In genomic region chr4:30789976-30790657, GRCm38 (mm10) we compare ENCODE assay signal across 17 mouse cellular contexts.
DNase-seq lines count a peak whose midpoint lies in the region; ATAC-seq and TF ChIP-seq lines count a peak whose summit lies in the region.
"Had no signal": no experiment of that assay in that cellular context is flagged by ENCODE, and none has a peak within 500 bp of the region (broad histone marks: within the 10 kb centered on the region; RNA-seq: fewer than 3 reads in every experiment).

No protein-coding gene starts in this region.

- peak; percentile 6 to 22 for DNase-seq in cerebellum, postnatal 14 days
- DNase-seq in cerebellum, adult 11-12 months, result no peak
- no peak for DNase-seq in midbrain, embryonic 10.5 days (ENCODE audit: low spot score)
- DNase-seq in midbrain, postnatal 0 days (ENCODE audit: low spot score), result no peak
- DNase-seq in limb, embryonic 10.5 days (ENCODE audit: low spot score), result no peak
- DNase-seq in kidney, adult 8-10 months, result no peak
- DNase-seq: cerebellum, postnatal 36 days; gastrocnemius, postnatal 14 days; kidney, adult 9 months; kidney, postnatal 4 days; lung, postnatal 14 days; right cerebral cortex, postnatal 4 days had no signal

- ATAC-seq in midbrain, postnatal 0 days (ENCODE audit: low FRiP score), result no peak; the same call in 1 of the 2 replicates
- ATAC-seq in forebrain, embryonic 16.5 days, result peak; percentile 45; the same call in 1 of the 2 replicates
- peak; percentile 89 for ATAC-seq in midbrain, embryonic 16.5 days
- ATAC-seq: inflammation-experienced regulatory T-cells, adult 6 months had no signal

- no peaks in the 10 kb centered on the region for H3K9me3 ChIP-seq in midbrain, embryonic 10.5 days (replicated peaks)
- no peaks in the 10 kb centered on the region for H3K9me3 ChIP-seq in midbrain, postnatal 0 days (ENCODE audit: low read length)
- H3K9me3 ChIP-seq in forebrain, embryonic 16.5 days (ENCODE audit: control insufficient read depth, low read length), result no peaks in the 10 kb centered on the region
- no peaks in the 10 kb centered on the region for H3K9me3 ChIP-seq in midbrain, embryonic 16.5 days (replicated peaks; ENCODE audit: control insufficient read depth, low read length, poor library complexity, severe bottlenecking)
- H3K9me3 ChIP-seq in limb, embryonic 10.5 days (replicated peaks), result no peaks in the 10 kb centered on the region
- H3K9me3 ChIP-seq: embryonic facial prominence, embryonic 15.5 days; limb, embryonic 15.5 days had no signal

- no peak for TF ChIP-seq CTCF in midbrain, postnatal 0 days (IDR thresholded peaks at IDR 0.05)

- WGBS in midbrain, embryonic 10.5 days, result 42% methylated on average over 5 of the region's 5 CpGs
- WGBS in midbrain, postnatal 0 days, result 17% methylated on average over 5 of the region's 5 CpGs
- WGBS in forebrain, embryonic 16.5 days, result 24% methylated on average over 5 of the region's 5 CpGs
- WGBS in midbrain, embryonic 16.5 days, result 11% methylated on average over 5 of the region's 5 CpGs
- WGBS in limb, embryonic 10.5 days, result 14% methylated on average over 5 of the region's 5 CpGs

- H3K4me1 ChIP-seq in midbrain, embryonic 10.5 days, result peaks cover 19% of the 10 kb centered on the region
- H3K4me1 ChIP-seq in midbrain, postnatal 0 days (ENCODE audit: insufficient read depth, low read length), result peaks cover 2% of the 10 kb centered on the region; the same call in 1 of the 2 replicates
- peaks cover 3% of the 10 kb centered on the region; the same call in 1 of the 2 replicates for H3K4me1 ChIP-seq in forebrain, embryonic 16.5 days (replicated peaks; ENCODE audit: control insufficient read depth, insufficient read depth, low read length)
- 0 out of 2 replicates have a peak, but pooled peaks cover 3% of the 10 kb centered on the region for H3K4me1 ChIP-seq in midbrain, embryonic 16.5 days (ENCODE audit: control insufficient read depth, insufficient read depth, low read length)
- peaks cover 11% of the 10 kb centered on the region for H3K4me1 ChIP-seq in limb, embryonic 10.5 days
- H3K4me1 ChIP-seq: embryonic facial prominence, embryonic 15.5 days; limb, embryonic 15.5 days had no signal

- H3K36me3 ChIP-seq in midbrain, embryonic 10.5 days, result no peaks in the 10 kb centered on the region
- no peaks in the 10 kb centered on the region for H3K36me3 ChIP-seq in midbrain, postnatal 0 days (ENCODE audit: insufficient read depth, low read length)
- no peaks in the 10 kb centered on the region for H3K36me3 ChIP-seq in forebrain, embryonic 16.5 days (ENCODE audit: control insufficient read depth, insufficient read depth)
- H3K36me3 ChIP-seq in midbrain, embryonic 16.5 days (ENCODE audit: control insufficient read depth, insufficient read depth, low read length), result no peaks in the 10 kb centered on the region
- no peaks in the 10 kb centered on the region for H3K36me3 ChIP-seq in limb, embryonic 10.5 days
- H3K36me3 ChIP-seq: embryonic facial prominence, embryonic 15.5 days; limb, embryonic 15.5 days had no signal

- no peak overlapping the region for H3K9ac ChIP-seq in midbrain, postnatal 0 days (replicated peaks; ENCODE audit: low read length, poor library complexity, severe bottlenecking)
- no peak overlapping the region for H3K9ac ChIP-seq in forebrain, embryonic 16.5 days (replicated peaks; ENCODE audit: low read depth, low read length)
- H3K9ac ChIP-seq in midbrain, embryonic 16.5 days (ENCODE audit: low read depth, low read length), result no peak overlapping the region
- H3K9ac ChIP-seq: embryonic facial prominence, embryonic 15.5 days; limb, embryonic 15.5 days had no signal

- H3K4me3 ChIP-seq in midbrain, embryonic 10.5 days, result no peak overlapping the region
- H3K4me3 ChIP-seq in midbrain, postnatal 0 days (ENCODE audit: low read depth, low read length), result no peak overlapping the region
- H3K4me3 ChIP-seq in forebrain, embryonic 16.5 days (replicated peaks; ENCODE audit: low read length), result no peak overlapping the region
- H3K4me3 ChIP-seq in midbrain, embryonic 16.5 days (ENCODE audit: low read depth, low read length), result no peak overlapping the region
- no peak overlapping the region for H3K4me3 ChIP-seq in limb, embryonic 10.5 days
- H3K4me3 ChIP-seq: embryonic facial prominence, embryonic 15.5 days; limb, embryonic 15.5 days had no signal

- H3K4me2 ChIP-seq in midbrain, postnatal 0 days (ENCODE audit: low read depth, low read length, poor library complexity, severe bottlenecking), result no peak overlapping the region
- H3K4me2 ChIP-seq in forebrain, embryonic 16.5 days (ENCODE audit: low read length), result no peak overlapping the region
- no peak overlapping the region for H3K4me2 ChIP-seq in midbrain, embryonic 16.5 days (ENCODE audit: low read length)
- H3K4me2 ChIP-seq: embryonic facial prominence, embryonic 15.5 days; limb, embryonic 15.5 days had no signal

- no peaks in the 10 kb centered on the region for H3K27me3 ChIP-seq in midbrain, embryonic 10.5 days (ENCODE audit: low read depth, poor library complexity, severe bottlenecking)
- H3K27me3 ChIP-seq in midbrain, postnatal 0 days (ENCODE audit: insufficient read depth, low read length), result no peaks in the 10 kb centered on the region
- H3K27me3 ChIP-seq in forebrain, embryonic 16.5 days (replicated peaks; ENCODE audit: control insufficient read depth, insufficient read depth, low read length), result no peaks in the 10 kb centered on the region
- H3K27me3 ChIP-seq in midbrain, embryonic 16.5 days (ENCODE audit: control insufficient read depth, insufficient read depth, low read depth, low read length), result no peaks in the 10 kb centered on the region
- H3K27me3 ChIP-seq in limb, embryonic 10.5 days (ENCODE audit: low read depth, poor library complexity, severe bottlenecking), result no peaks in the 10 kb centered on the region
- H3K27me3 ChIP-seq: embryonic facial prominence, embryonic 15.5 days; limb, embryonic 15.5 days had no signal

- H3K27ac ChIP-seq in midbrain, embryonic 10.5 days (replicated peaks), result peak overlapping the region; percentile 38
- H3K27ac ChIP-seq in midbrain, postnatal 0 days (ENCODE audit: low read depth, low read length), result no peak overlapping the region
- no peak overlapping the region for H3K27ac ChIP-seq in forebrain, embryonic 16.5 days (ENCODE audit: low read length)
- no peak overlapping the region for H3K27ac ChIP-seq in midbrain, embryonic 16.5 days (ENCODE audit: low read length)
- H3K27ac ChIP-seq in limb, embryonic 10.5 days, result no peak overlapping the region
- H3K27ac ChIP-seq: embryonic facial prominence, embryonic 15.5 days; limb, embryonic 15.5 days had no signal

Comparison
In these comparisons a context has a peak if more than half of its experiments do, and no peak if none do; other contexts are left out.
1. DNase-seq: peak in cerebellum, postnatal 14 days (2 of 2); none in cerebellum, adult 11-12 months (single experiment), midbrain, embryonic 10.5 days (single experiment), midbrain, postnatal 0 days (single experiment), limb, embryonic 10.5 days (single experiment) and kidney, adult 8-10 months (0 of 2).